Mouse (Mus musculus) cortical plate, adult 2 months (tissue): ENCODE measurements at regions not wholly inside any gene's neighbourhood (a gene's known extent, or its start where the extent isn't known, plus 50 kb on each side); places are given as distances from the start of the nearest gene placed in this dataset.

ENCODE experiments used
- H3K27ac ChIP-seq: fragments of 200-500 bp; 2 replicates; pipeline ENCODE4 v1.5.1; 2012; ENCODE audit warnings: low read length, control low read depth, inconsistent platforms; ENCODE audit not compliant: insufficient read depth
- H3K4me1 ChIP-seq: fragments of 200-500 bp; 2 replicates; pipeline ENCODE4 v1.6.1; 2011; ENCODE audit warnings: low read length; ENCODE audit not compliant: control insufficient read depth, insufficient read depth
- H3K4me3 ChIP-seq: fragments of 200-500 bp; 2 replicates; pipeline ENCODE4 v1.5.1; 2011; ENCODE audit warnings: mild to moderate bottlenecking, low read length, control low read depth; ENCODE audit not compliant: insufficient read depth
- CTCF ChIP-seq: fragments of 200-500 bp; IDR thresholded peaks from 2 replicates; pipeline ENCODE4 v1.5.1; 2011; ENCODE audit warnings: mild to moderate bottlenecking, control low read depth, low read length; ENCODE audit not compliant: insufficient read depth; ENCODE audit errors: extremely low read depth
- POLR2A ChIP-seq: fragments of 200-500 bp; IDR thresholded peaks from 2 replicates; pipeline ENCODE4 v1.6.1; 2011; ENCODE audit warnings: mild to moderate bottlenecking, low read length, control low read depth; ENCODE audit not compliant: insufficient read depth; ENCODE audit errors: extremely low read depth

- Histone ChIP-seq H3K4me1 (no peaks in the 10 kb centered on the region), H3K4me3 (no peak overlapping the region), H3K27ac (no peak overlapping the region)
- TF ChIP-seq POLR2A (no peak), CTCF (no peak)
Observed at GRCm38 (mm10) chr8:67143479-67143878, 283.5 kb downstream of the Naf1 start.

- H3K27ac ChIP-seq, result no peak overlapping the region
- no peak overlapping the region for H3K4me3 ChIP-seq
- no peak for TF ChIP-seq POLR2A
- no peak for TF ChIP-seq CTCF
- H3K4me1 ChIP-seq, result no peaks in the 10 kb centered on the region; the same call in 1 of the 2 replicates
Observed at GRCm38 (mm10) chr8:67181741-67182140, 321.7 kb downstream of the Naf1 start.

GRCm38 (mm10) chr8:67199213-67199612 lies 324.4 kb upstream of the Nat3 start:
- H3K4me3 ChIP-seq, result no peak overlapping the region
- TF ChIP-seq CTCF (no peak), POLR2A (no peak)
- no peaks in the 10 kb centered on the region for H3K4me1 ChIP-seq
- no peak overlapping the region for H3K27ac ChIP-seq

- Histone ChIP-seq H3K4me1 (no peaks in the 10 kb centered on the region), H3K27ac (no peak overlapping the region), H3K4me3 (no peak overlapping the region)
- TF ChIP-seq CTCF, result no peak
Observed at GRCm38 (mm10) chr8:67206064-67206463, 317.6 kb upstream of the Nat3 start.

GRCm38 (mm10) chr8:67231921-67232701 lies 291.5 kb upstream of the Nat3 start:
- H3K4me3 ChIP-seq, result no peak overlapping the region
- TF ChIP-seq POLR2A, result no peak
- TF ChIP-seq CTCF, result no peak
- H3K27ac ChIP-seq, result no peak overlapping the region
- H3K4me1 ChIP-seq, result no peaks in the 10 kb centered on the region

GRCm38 (mm10) chr8:67238934-67239333 lies 284.7 kb upstream of the Nat3 start:
- no peaks in the 10 kb centered on the region for H3K4me1 ChIP-seq
- no peak overlapping the region for H3K27ac ChIP-seq
- no peak overlapping the region for H3K4me3 ChIP-seq
- TF ChIP-seq CTCF (no peak), POLR2A (no peak)

- Histone ChIP-seq H3K4me1 (no peaks in the 10 kb centered on the region), H3K27ac (no peak overlapping the region), H3K4me3 (no peak overlapping the region)
- TF ChIP-seq CTCF (no peak), POLR2A (no peak)
Observed at GRCm38 (mm10) chr8:67278759-67279158, 244.9 kb upstream of the Nat3 start.

GRCm38 (mm10) chr8:67279449-67279848 lies 244.2 kb upstream of the Nat3 start:
- Histone ChIP-seq H3K4me1 (no peaks in the 10 kb centered on the region), H3K27ac (no peak overlapping the region), H3K4me3 (no peak overlapping the region)
- TF ChIP-seq CTCF, result no peak
- TF ChIP-seq POLR2A, result no peak

GRCm38 (mm10) chr8:67310494-67310893 lies 213.2 kb upstream of the Nat3 start:
- no peak overlapping the region for H3K27ac ChIP-seq
- TF ChIP-seq CTCF (no peak), POLR2A (no peak)

GRCm38 (mm10) chr8:67317371-67317770 lies 206.3 kb upstream of the Nat3 start:
- TF ChIP-seq CTCF (no peak), POLR2A (no peak)
- Histone ChIP-seq H3K4me3 (no peak overlapping the region), H3K27ac (no peak overlapping the region), H3K4me1 (no peaks in the 10 kb centered on the region)

More at GRCm38 (mm10) chr8:67310494-67310893, 213.2 kb upstream of the Nat3 start:
- Histone ChIP-seq H3K4me3 (no peak overlapping the region), H3K4me1 (no peaks in the 10 kb centered on the region)
